Mouse (Mus musculus): ENCODE results near the gene Dis3l2. TPM values are rescaled to one million over a fixed set of nuclear protein-coding genes. Genes with fewer than 3 reads are reported as not detected.

The Dis3l2 gene
- polyA plus RNA-seq, 1 experiment from 2014 or later: 23.0 TPM

- no peaks in the 10 kb centered on the region for H3K4me1 ChIP-seq (replicated peaks; ENCODE audit: control insufficient read depth, insufficient read depth, low read length)
- no peak overlapping the region for H3K4me2 ChIP-seq (ENCODE audit: low read length)
- no peaks in the 10 kb centered on the region for H3K27me3 ChIP-seq (replicated peaks; ENCODE audit: control insufficient read depth, insufficient read depth, low read length)
- H3K9me3 ChIP-seq (ENCODE audit: control insufficient read depth, low read length): no peaks in the 10 kb centered on the region
- H3K4me3 ChIP-seq (ENCODE audit: low read depth, low read length): no peak overlapping the region
- no peak for ATAC-seq (replicated peaks; ENCODE audit: low FRiP score, low TSS enrichment, low read depth)
- H3K36me3 ChIP-seq (ENCODE audit: control insufficient read depth, insufficient read depth, low read length): no peaks in the 10 kb centered on the region
- H3K9ac ChIP-seq (ENCODE audit: low read length): no peak overlapping the region
- no peak overlapping the region for H3K27ac ChIP-seq (ENCODE audit: low read depth)
- DNase-seq (ENCODE audit: low spot score): no peak
These were observed 252.2 kb downstream of the Dis3l2 start for GRCm38 (mm10) chr1:86955801-86956200.

- Histone ChIP-seq H3K9me3 (ENCODE audit: control insufficient read depth, low read length) (no peaks in the 10 kb centered on the region), H3K9ac (ENCODE audit: low read length) (no peak overlapping the region), H3K36me3 (ENCODE audit: control insufficient read depth, insufficient read depth, low read length) (no peaks in the 10 kb centered on the region), H3K4me1 (replicated peaks; ENCODE audit: control insufficient read depth, insufficient read depth, low read length) (no peaks in the 10 kb centered on the region), H3K27me3 (replicated peaks; ENCODE audit: control insufficient read depth, insufficient read depth, low read length) (no peaks in the 10 kb centered on the region), H3K27ac (ENCODE audit: low read depth) (no peak overlapping the region), H3K4me2 (ENCODE audit: low read length) (no peak overlapping the region), H3K4me3 (ENCODE audit: low read depth, low read length) (no peak overlapping the region)
- 53% methylated on average over 6 of the region's 6 CpGs for WGBS
- ATAC-seq (replicated peaks; ENCODE audit: low FRiP score, low TSS enrichment, low read depth) (no peak), DNase-seq (ENCODE audit: low spot score) (no peak)
These were observed 264.8 kb downstream of the Dis3l2 start for GRCm38 (mm10) chr1:86968261-86968964.

DNA sequence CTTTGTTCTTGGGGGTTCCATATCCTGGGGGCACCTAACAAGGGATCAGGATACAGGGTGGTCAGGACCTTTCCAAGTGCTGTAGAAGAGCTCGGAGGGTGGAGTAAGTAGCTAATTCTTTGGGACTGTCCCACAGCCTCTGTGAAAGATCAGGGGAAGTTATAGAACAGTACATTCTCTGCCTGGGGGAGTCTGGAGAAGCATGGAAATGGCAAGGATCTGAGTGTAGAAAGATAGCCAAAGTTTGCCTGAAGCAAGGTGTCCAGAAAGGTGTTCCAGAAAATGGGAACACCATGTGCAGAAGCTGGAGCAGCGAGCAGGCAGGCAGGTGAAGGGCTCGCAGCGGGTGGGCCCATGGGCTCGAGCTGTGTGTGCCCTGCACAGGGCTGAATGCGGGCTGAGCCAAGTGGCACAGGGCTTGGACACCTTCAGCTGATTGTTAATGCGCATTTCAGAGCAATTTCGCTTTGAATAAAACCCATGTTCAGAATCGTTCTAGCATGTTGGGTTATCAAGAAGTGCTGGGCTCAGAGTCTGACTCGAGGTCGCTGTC is 265.6 kb downstream of the Dis3l2 start:
- Histone ChIP-seq H3K36me3 (ENCODE audit: control insufficient read depth, insufficient read depth, low read length) (no peaks in the 10 kb centered on the region), H3K27ac (ENCODE audit: low read depth) (no peak overlapping the region), H3K4me3 (ENCODE audit: low read depth, low read length) (no peak overlapping the region), H3K9ac (ENCODE audit: low read length) (no peak overlapping the region), H3K27me3 (replicated peaks; ENCODE audit: control insufficient read depth, insufficient read depth, low read length) (no peaks in the 10 kb centered on the region), H3K4me1 (replicated peaks; ENCODE audit: control insufficient read depth, insufficient read depth, low read length) (no peaks in the 10 kb centered on the region), H3K4me2 (ENCODE audit: low read length) (no peak overlapping the region), H3K9me3 (ENCODE audit: control insufficient read depth, low read length) (no peaks in the 10 kb centered on the region)
- no peak for DNase-seq (ENCODE audit: low spot score)
- WGBS: 90% methylated on average over 11 of the region's 11 CpGs
- ATAC-seq (replicated peaks; ENCODE audit: low FRiP score, low TSS enrichment, low read depth): no peak

DNA sequence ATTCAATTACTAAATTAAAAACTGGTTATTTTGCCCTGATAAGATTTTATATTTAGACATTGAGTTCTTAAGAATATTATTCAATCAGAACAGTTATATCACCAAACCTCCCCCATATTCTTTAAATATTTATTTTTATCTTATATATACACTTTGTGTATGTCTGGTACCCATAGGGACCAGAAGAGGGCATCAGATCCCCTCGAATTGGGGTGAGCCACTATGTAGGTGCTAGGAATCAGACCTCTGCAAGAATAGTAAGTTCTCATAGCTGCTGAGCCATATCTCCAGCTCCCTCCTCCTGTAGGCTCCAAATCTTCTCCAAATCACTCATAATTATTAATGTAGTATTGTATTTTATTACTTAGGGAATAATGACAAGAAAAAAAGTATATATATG is 269.1 kb downstream of the Dis3l2 start:
- Histone ChIP-seq H3K4me3 (ENCODE audit: low read depth, low read length) (no peak overlapping the region), H3K4me1 (replicated peaks; ENCODE audit: control insufficient read depth, insufficient read depth, low read length) (no peaks in the 10 kb centered on the region), H3K4me2 (ENCODE audit: low read length) (no peak overlapping the region), H3K27ac (ENCODE audit: low read depth) (no peak overlapping the region), H3K9ac (ENCODE audit: low read length) (no peak overlapping the region), H3K27me3 (replicated peaks; ENCODE audit: control insufficient read depth, insufficient read depth, low read length) (no peaks in the 10 kb centered on the region), H3K9me3 (ENCODE audit: control insufficient read depth, low read length) (no peaks in the 10 kb centered on the region), H3K36me3 (ENCODE audit: control insufficient read depth, insufficient read depth, low read length) (peaks cover 3% of the 10 kb centered on the region; the same call in 1 of the 2 replicates)
- DNase-seq (ENCODE audit: low spot score) (no peak), ATAC-seq (replicated peaks; ENCODE audit: low FRiP score, low TSS enrichment, low read depth) (no peak)
- whole genome bisulfite sequencing: 33% methylated on average over 1 of the region's 1 CpGs

DNA sequence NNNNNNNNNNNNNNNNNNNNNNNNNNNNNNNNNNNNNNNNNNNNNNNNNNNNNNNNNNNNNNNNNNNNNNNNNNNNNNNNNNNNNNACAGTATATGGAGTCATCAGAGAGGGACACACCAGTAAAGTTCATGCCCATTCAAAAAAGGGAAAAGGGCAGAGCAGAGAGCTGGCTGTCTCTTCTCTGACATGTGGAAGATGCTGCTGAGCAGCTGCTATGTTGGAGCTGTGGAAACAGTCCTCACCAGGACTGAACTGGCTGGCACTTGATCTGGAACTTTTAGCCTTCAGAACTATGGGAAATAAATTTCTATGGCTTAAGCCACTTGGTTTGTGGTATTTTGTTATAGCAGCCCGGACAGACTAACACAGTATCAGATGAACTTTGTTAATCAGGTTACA is 273.4 kb downstream of the Dis3l2 start:
- ATAC-seq (replicated peaks; ENCODE audit: low FRiP score, low TSS enrichment, low read depth): no peak
- H3K4me3 ChIP-seq (ENCODE audit: low read depth, low read length): no peak overlapping the region
- no peaks in the 10 kb centered on the region for H3K27me3 ChIP-seq (replicated peaks; ENCODE audit: control insufficient read depth, insufficient read depth, low read length)
- 91% methylated on average over 1 of the region's 1 CpGs for WGBS
- H3K36me3 ChIP-seq (ENCODE audit: control insufficient read depth, insufficient read depth, low read length): peaks cover 3% of the 10 kb centered on the region; the same call in 1 of the 2 replicates
- DNase-seq (ENCODE audit: low spot score): no peak
- H3K4me1 ChIP-seq (replicated peaks; ENCODE audit: control insufficient read depth, insufficient read depth, low read length): no peaks in the 10 kb centered on the region
- no peak overlapping the region for H3K27ac ChIP-seq (ENCODE audit: low read depth)
- H3K9ac ChIP-seq (ENCODE audit: low read length): no peak overlapping the region
- H3K4me2 ChIP-seq (ENCODE audit: low read length): no peak overlapping the region
- H3K9me3 ChIP-seq (ENCODE audit: control insufficient read depth, low read length): no peaks in the 10 kb centered on the region

DNA sequence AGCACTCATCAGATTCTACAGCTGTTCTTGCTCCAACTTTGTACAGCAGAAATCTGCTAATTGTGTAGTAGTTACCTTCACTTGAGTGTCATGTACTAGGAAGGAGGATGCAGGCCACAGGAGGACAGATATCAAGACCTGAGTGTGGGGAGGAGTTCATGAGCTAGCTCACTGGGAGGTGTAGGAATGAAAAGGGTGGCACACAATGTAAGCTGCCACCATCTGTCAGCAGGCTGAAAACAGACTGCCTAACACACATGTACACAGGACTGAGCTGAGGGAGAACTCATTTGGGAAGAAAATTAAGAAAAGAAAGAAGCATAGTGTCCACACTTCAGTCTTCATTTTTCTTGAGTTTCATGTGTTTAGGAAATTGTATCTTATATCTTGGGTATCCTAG is 282.8 kb downstream of the Dis3l2 start:
- no peak overlapping the region for H3K27ac ChIP-seq (ENCODE audit: low read depth)
- DNase-seq (ENCODE audit: low spot score) (no peak), ATAC-seq (replicated peaks; ENCODE audit: low FRiP score, low TSS enrichment, low read depth) (no peak)
- no peaks in the 10 kb centered on the region for H3K36me3 ChIP-seq (ENCODE audit: control insufficient read depth, insufficient read depth, low read length)
- H3K9me3 ChIP-seq (ENCODE audit: control insufficient read depth, low read length): no peaks in the 10 kb centered on the region
- no peak overlapping the region for H3K9ac ChIP-seq (ENCODE audit: low read length)
- H3K4me1 ChIP-seq (replicated peaks; ENCODE audit: control insufficient read depth, insufficient read depth, low read length): no peaks in the 10 kb centered on the region
- H3K27me3 ChIP-seq (replicated peaks; ENCODE audit: control insufficient read depth, insufficient read depth, low read length): no peaks in the 10 kb centered on the region
- no peak overlapping the region for H3K4me2 ChIP-seq (ENCODE audit: low read length)
- H3K4me3 ChIP-seq (ENCODE audit: low read depth, low read length): no peak overlapping the region

- H3K27ac ChIP-seq (ENCODE audit: low read depth): no peak overlapping the region
- H3K4me1 ChIP-seq (replicated peaks; ENCODE audit: control insufficient read depth, insufficient read depth, low read length): no peaks in the 10 kb centered on the region
- no peaks in the 10 kb centered on the region for H3K36me3 ChIP-seq (ENCODE audit: control insufficient read depth, insufficient read depth, low read length)
- 67% methylated on average over 5 of the region's 5 CpGs for WGBS
- ATAC-seq (replicated peaks; ENCODE audit: low FRiP score, low TSS enrichment, low read depth): no peak
- no peak for DNase-seq (ENCODE audit: low spot score)
- H3K9me3 ChIP-seq (ENCODE audit: control insufficient read depth, low read length): no peaks in the 10 kb centered on the region
- no peak overlapping the region for H3K9ac ChIP-seq (ENCODE audit: low read length)
- no peak overlapping the region for H3K4me2 ChIP-seq (ENCODE audit: low read length)
- no peaks in the 10 kb centered on the region for H3K27me3 ChIP-seq (replicated peaks; ENCODE audit: control insufficient read depth, insufficient read depth, low read length)
- no peak overlapping the region for H3K4me3 ChIP-seq (ENCODE audit: low read depth, low read length)
These were observed 289.2 kb downstream of the Dis3l2 start for GRCm38 (mm10) chr1:86992849-86993248.

DNA sequence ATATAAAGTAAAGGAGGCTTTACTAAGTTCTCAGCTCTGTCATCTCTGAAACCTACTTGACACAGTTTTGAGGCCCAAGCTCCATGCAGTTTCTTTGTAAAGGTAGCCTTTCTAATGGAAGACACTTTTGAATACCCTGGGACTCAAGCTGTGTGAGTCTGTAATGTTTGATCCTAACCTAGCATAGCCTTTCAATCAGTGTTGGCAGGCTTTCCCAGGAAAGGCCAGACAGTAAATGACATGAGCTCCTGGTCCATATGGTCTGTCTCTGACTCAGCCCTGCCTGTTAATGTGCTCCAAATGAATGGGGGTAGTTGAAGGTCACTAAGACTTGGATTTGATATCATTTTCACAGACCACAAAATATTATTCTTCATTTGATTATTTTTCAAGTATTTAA is 290.4 kb downstream of the Dis3l2 start:
- Histone ChIP-seq H3K36me3 (ENCODE audit: control insufficient read depth, insufficient read depth, low read length) (no peaks in the 10 kb centered on the region), H3K4me1 (replicated peaks; ENCODE audit: control insufficient read depth, insufficient read depth, low read length) (no peaks in the 10 kb centered on the region), H3K4me3 (ENCODE audit: low read depth, low read length) (no peak overlapping the region), H3K4me2 (ENCODE audit: low read length) (no peak overlapping the region), H3K27ac (ENCODE audit: low read depth) (no peak overlapping the region), H3K27me3 (replicated peaks; ENCODE audit: control insufficient read depth, insufficient read depth, low read length) (no peaks in the 10 kb centered on the region), H3K9me3 (ENCODE audit: control insufficient read depth, low read length) (no peaks in the 10 kb centered on the region), H3K9ac (ENCODE audit: low read length) (no peak overlapping the region)
- DNase-seq (ENCODE audit: low spot score) (no peak), ATAC-seq (replicated peaks; ENCODE audit: low FRiP score, low TSS enrichment, low read depth) (no peak)

DNA sequence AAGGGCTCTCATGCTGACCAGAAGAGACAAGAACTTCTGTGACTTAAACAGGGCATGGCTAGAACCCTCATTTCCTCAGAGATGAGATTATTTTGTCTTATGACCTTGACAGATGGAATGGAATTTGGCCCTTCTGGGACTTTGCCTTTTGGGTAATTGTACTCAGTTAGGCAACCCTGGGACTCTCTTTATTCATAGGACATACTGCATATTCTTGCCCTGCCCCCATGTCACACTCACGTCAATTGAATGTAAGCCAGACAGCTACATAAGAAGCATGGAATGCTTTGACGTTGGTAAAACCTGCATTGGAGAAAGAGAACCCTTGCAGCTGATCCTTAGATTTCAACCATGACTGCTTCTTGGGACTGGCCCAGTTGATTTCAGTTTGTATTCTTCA is 294.4 kb downstream of the Dis3l2 start:
- H3K9me3 ChIP-seq (ENCODE audit: control insufficient read depth, low read length): no peaks in the 10 kb centered on the region
- no peak overlapping the region for H3K9ac ChIP-seq (ENCODE audit: low read length)
- H3K27me3 ChIP-seq (replicated peaks; ENCODE audit: control insufficient read depth, insufficient read depth, low read length): no peaks in the 10 kb centered on the region
- ATAC-seq (replicated peaks; ENCODE audit: low FRiP score, low TSS enrichment, low read depth) (no peak), DNase-seq (ENCODE audit: low spot score) (no peak)
- no peaks in the 10 kb centered on the region for H3K36me3 ChIP-seq (ENCODE audit: control insufficient read depth, insufficient read depth, low read length)
- H3K27ac ChIP-seq (ENCODE audit: low read depth): no peak overlapping the region
- 74% methylated on average over 2 of the region's 2 CpGs for WGBS
- H3K4me2 ChIP-seq (ENCODE audit: low read length): no peak overlapping the region
- no peaks in the 10 kb centered on the region for H3K4me1 ChIP-seq (replicated peaks; ENCODE audit: control insufficient read depth, insufficient read depth, low read length)
- H3K4me3 ChIP-seq (ENCODE audit: low read depth, low read length): no peak overlapping the region
